Mouse (Mus musculus) adipose tissue, adult 10 weeks (tissue): ENCODE measurements around the gene Olfr26. TPM values are rescaled to one million over a fixed set of nuclear protein-coding genes. Genes with fewer than 3 reads are reported as not detected.

ENCODE experiments used
- polyA plus RNA-seq: library from polyadenylated mRNA; stranded (reverse); fragments of 350-450 nt; fragmentation: Illumina TruSeq; extraction: RNeasy Lipid Tissue Mini Kit (QIAGEN cat#74804); gene quantifications from one replicate; pipeline ENCODE4 v1.2.3, GENCODE M21; 2014; ENCODE audit warnings: low read depth, low replicate concordance

Olfr26 gene
- polyA plus RNA-seq: not detected

GRCm38 (mm10) chr9:38854760-38855159, at the start of gene Olfr26:
TSS of gene Olfr26 (plus strand) at chr9:38855060.

GRCm38 (mm10) chr9:38814314-38814713, 40.5 kb upstream of the Olfr26 start, which contains the start of gene Olfr922:
TSS of gene Olfr922 (plus strand) at chr9:38814614.

DNA sequence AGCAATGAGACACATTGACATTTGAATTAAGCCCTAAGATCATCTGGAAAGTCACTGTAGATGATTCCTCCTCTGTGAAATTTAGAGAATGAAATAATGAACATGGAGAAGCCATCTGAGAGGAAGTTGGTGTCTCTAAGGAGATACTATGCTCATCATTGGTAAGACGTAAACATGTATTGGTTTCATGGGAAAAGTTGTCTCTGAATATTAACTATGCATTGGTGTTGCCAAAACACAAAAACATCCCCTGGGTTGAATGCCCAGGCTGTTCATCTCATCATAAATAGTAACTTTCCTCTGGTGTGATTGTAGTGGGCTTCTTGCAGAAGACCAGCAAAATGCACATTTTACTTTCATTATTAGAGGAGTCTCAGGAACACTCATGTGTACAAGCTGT, 28.6 kb upstream of the Olfr26 start, which contains the start of gene Olfr923:
Olfr923 (plus strand) TSS at position 301 of the 400 bp plus-strand sequence.

DNA sequence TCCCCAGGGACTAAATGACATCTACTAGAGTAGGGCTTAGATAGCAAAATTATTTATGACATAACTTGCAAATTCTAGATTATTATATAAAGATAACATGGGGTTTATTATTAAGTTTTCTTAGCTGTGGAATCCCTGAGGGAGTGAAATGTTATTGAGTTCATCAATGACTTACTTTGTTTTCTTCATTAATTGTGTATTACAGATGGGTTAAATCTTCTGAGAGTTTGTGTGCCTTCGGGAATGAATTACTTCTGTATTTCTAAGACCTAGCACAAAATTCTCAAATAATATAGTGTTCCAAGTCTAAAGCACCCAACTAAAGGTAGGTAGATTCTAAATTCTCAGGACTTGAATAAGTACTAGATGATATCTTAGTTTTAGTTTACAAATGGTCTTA, 10.7 kb upstream of the Olfr26 start, which contains the start of gene Olfr924:
Olfr924 (plus strand) TSS at position 301 of the 400 bp plus-strand sequence.

DNA sequence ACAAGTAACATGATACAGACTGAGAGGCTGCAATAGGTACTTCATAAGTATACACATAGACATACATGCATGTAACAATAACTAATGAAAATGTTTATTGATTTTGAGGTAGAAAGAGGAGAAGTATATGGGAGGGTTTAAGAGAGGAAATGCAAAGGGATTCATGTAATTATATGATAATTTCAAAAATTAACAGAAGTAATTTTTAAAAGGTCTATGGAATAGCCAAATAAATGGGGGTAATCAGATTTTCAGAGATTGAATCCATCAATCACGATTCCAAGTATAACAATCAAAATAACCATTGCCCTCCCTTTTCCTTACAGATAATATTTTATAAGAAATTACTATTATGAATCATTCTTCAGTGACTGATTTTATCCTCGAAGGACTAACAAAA, 22.0 kb downstream of the Olfr26 start, which contains the start of gene Olfr926:
Olfr926 (plus strand) TSS at position 301 of the 400 bp plus-strand sequence.

Other genes with a start within 250 kb of the Olfr26 start
- gene Olfr914, start 250.0 kb upstream of the Olfr26 start, polyA plus RNA-seq: not detected
- not detected for gene Olfr916, start 195.2 kb upstream of the Olfr26 start, polyA plus RNA-seq
- not detected for gene Olfr917, start 189.2 kb upstream of the Olfr26 start, polyA plus RNA-seq
- not detected for gene Olfr918, start 180.5 kb upstream of the Olfr26 start, polyA plus RNA-seq
- gene Olfr919, start 151.4 kb upstream of the Olfr26 start, polyA plus RNA-seq: not detected
- 28.2 TPM for gene Vwa5a, start 136.8 kb upstream of the Olfr26 start, polyA plus RNA-seq
- 0.37 TPM for gene Olfr920, start 102.8 kb upstream of the Olfr26 start, polyA plus RNA-seq
- gene Olfr921, start 82.0 kb upstream of the Olfr26 start, polyA plus RNA-seq: not detected
- gene Olfr922, start 40.4 kb upstream of the Olfr26 start, polyA plus RNA-seq: not detected
- gene Olfr923, start 28.5 kb upstream of the Olfr26 start, polyA plus RNA-seq: not detected
- not detected for gene Olfr924, start 10.6 kb upstream of the Olfr26 start, polyA plus RNA-seq
- not detected for gene Olfr926, start 22.1 kb downstream of the Olfr26 start, polyA plus RNA-seq
- gene Olfr930, start 74.7 kb downstream of the Olfr26 start, polyA plus RNA-seq: not detected
- gene Olfr933, start 117.3 kb downstream of the Olfr26 start, polyA plus RNA-seq: not detected
- gene Olfr934, start 133.3 kb downstream of the Olfr26 start, polyA plus RNA-seq: not detected
- gene Olfr935, start 144.6 kb downstream of the Olfr26 start, polyA plus RNA-seq: not detected
- not detected for gene Olfr146, start 168.3 kb downstream of the Olfr26 start, polyA plus RNA-seq
- not detected for gene Olfr937, start 209.9 kb downstream of the Olfr26 start, polyA plus RNA-seq
- not detected for gene Olfr938, start 223.8 kb downstream of the Olfr26 start, polyA plus RNA-seq